Mouse (Mus musculus) kidney, adult 2 months (tissue): ENCODE results near the gene Pigb. TPM values are rescaled to one million over a fixed set of nuclear protein-coding genes. Genes with fewer than 3 reads are reported as not detected.

ENCODE experiments used
- DNase-seq: peaks from one replicate; pipeline ENCODE4 v3.0.0; 2021
- H3K27ac ChIP-seq: fragments of 200-500 bp; 2 replicates; pipeline ENCODE4 v1.5.1; 2012; ENCODE audit warnings: low read depth, low read length, control low read depth, inconsistent platforms; ENCODE audit not compliant: insufficient read depth
- H3K27me3 ChIP-seq: fragments of 200-500 bp; replicated peaks from 2 replicates; pipeline ENCODE4 v1.6.1; 2012; ENCODE audit warnings: mild to moderate bottlenecking, moderate library complexity, low read length, inconsistent platforms; ENCODE audit not compliant: control insufficient read depth, insufficient read depth
- H3K36me3 ChIP-seq: fragments of 200-500 bp; 2 replicates; pipeline ENCODE4 v1.6.1; 2012; ENCODE audit warnings: mild to moderate bottlenecking, moderate library complexity, low read length, inconsistent platforms; ENCODE audit not compliant: control insufficient read depth, insufficient read depth
- H3K4me1 ChIP-seq: fragments of 200-500 bp; 2 replicates; pipeline ENCODE4 v1.6.1; 2011; ENCODE audit warnings: low read length; ENCODE audit not compliant: control insufficient read depth, insufficient read depth
- H3K4me3 ChIP-seq: fragments of 200-500 bp; 2 replicates; pipeline ENCODE4 v1.5.1; 2011; ENCODE audit warnings: mild to moderate bottlenecking, low read depth, low read length, control low read depth; ENCODE audit not compliant: insufficient read depth
- CTCF ChIP-seq: fragments of 200-500 bp; conservative IDR thresholded peaks from 2 replicates; pipeline ENCODE4 v1.5.1; 2011; ENCODE audit warnings: low read depth, mild to moderate bottlenecking, control low read depth, low read length, moderate library complexity, mixed read lengths; ENCODE audit not compliant: insufficient read depth, insufficient read length
- POLR2A ChIP-seq: fragments of 200-500 bp; IDR thresholded peaks from one replicate; pipeline ENCODE4 v1.6.1; 2011; ENCODE audit warnings: low read depth, low read length, control low read depth
- WGBS: fragments of 180-500 bp; shearing (Covaris S2); methylation state at CpG from one replicate; pipeline ENCODE4 v1.1.7; 2018; 5-methylcytosine and 5-hydroxymethylcytosine counted together
- polyA plus RNA-seq: library from polyadenylated mRNA; depleted of rRNA; stranded (reverse); fragments of >200 nt; gene quantifications from 2 replicates; pipeline ENCODE4 v1.2.3, GENCODE M21; 2012

Pigb gene
- polyA plus RNA-seq, 1 experiment: 10.7 TPM

GRCm38 (mm10) chr9:73006175-73006574 lies 34.0 kb downstream of the Pigb start:
- Histone ChIP-seq H3K36me3 (peaks cover 9% of the 10 kb centered on the region), H3K27me3 (no peaks in the 10 kb centered on the region), H3K27ac (no peak overlapping the region), H3K4me3 (no peak overlapping the region), H3K4me1 (no peaks in the 10 kb centered on the region)
- DNase-seq: no peak
- WGBS: 90% methylated on average over 3 of the region's 3 CpGs
- 0 out of 2 replicates have a peak, but pooled peaks have one; percentile 13 for TF ChIP-seq CTCF
- no peak for TF ChIP-seq POLR2A

DNA sequence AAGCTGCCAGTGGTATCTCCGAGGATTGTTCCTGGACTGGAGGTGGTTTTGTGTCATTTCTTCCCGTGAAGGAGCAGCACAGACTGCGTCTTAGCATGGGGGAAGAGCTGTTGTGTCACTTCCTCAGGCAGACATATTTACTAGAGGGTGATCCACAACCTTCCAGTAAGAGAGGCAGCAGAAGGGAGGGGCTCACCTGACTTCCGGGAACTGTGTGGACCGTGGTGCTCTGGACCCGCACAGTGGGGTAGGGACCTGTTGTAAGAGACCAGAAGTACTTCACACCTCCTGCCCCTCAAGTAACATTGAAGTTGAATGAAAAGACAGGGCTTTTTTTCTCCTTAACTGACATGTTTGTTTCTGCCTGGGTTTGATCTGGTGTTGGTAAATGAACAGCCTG lies 35.1 kb downstream of the Pigb start:
- H3K4me1 ChIP-seq: no peaks in the 10 kb centered on the region
- 82% methylated on average over 6 of the region's 6 CpGs for WGBS
- H3K4me3 ChIP-seq: no peak overlapping the region
- no peak for TF ChIP-seq POLR2A
- no peak for TF ChIP-seq CTCF
- DNase-seq: no peak
- H3K36me3 ChIP-seq: peaks cover 4% of the 10 kb centered on the region
- H3K27ac ChIP-seq: no peak overlapping the region
- H3K27me3 ChIP-seq: no peaks in the 10 kb centered on the region

GRCm38 (mm10) chr9:73004076-73004475 lies 36.1 kb downstream of the Pigb start:
- Histone ChIP-seq H3K27me3 (no peaks in the 10 kb centered on the region), H3K36me3 (peaks cover 4% of the 10 kb centered on the region), H3K4me1 (no peaks in the 10 kb centered on the region), H3K4me3 (no peak overlapping the region), H3K27ac (no peak overlapping the region)
- DNase-seq: no peak
- no peak for TF ChIP-seq POLR2A
- no peak for TF ChIP-seq CTCF
- 90% methylated on average over 8 of the region's 8 CpGs for WGBS

DNA sequence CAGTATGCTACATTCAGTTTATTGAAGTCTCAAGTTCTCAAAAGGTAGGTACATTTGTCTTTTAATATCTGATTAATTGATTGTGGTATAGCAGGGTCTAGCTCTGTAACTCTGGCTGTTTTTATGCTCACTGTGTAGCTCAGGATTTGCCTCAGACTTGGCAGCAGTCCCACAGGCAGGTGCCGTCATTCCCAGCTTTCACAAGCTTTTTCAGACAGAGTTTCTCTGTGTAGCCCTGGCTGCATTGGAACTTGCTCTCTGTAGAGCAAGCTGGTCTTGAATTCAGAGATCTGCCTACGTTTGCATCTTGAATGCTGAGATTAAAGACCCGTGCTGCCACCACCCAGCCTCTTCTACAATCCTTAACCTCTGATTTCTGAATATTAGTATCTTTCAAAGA lies 38.0 kb downstream of the Pigb start:
- DNase-seq: peak; percentile 19
- no peaks in the 10 kb centered on the region for H3K27me3 ChIP-seq
- TF ChIP-seq CTCF (no peak), POLR2A (no peak)
- no peaks in the 10 kb centered on the region for H3K4me1 ChIP-seq
- H3K36me3 ChIP-seq: peaks cover 4% of the 10 kb centered on the region
- 47% methylated on average over 3 of the region's 3 CpGs for WGBS
- no peak overlapping the region for H3K27ac ChIP-seq
- H3K4me3 ChIP-seq: no peak overlapping the region

DNA sequence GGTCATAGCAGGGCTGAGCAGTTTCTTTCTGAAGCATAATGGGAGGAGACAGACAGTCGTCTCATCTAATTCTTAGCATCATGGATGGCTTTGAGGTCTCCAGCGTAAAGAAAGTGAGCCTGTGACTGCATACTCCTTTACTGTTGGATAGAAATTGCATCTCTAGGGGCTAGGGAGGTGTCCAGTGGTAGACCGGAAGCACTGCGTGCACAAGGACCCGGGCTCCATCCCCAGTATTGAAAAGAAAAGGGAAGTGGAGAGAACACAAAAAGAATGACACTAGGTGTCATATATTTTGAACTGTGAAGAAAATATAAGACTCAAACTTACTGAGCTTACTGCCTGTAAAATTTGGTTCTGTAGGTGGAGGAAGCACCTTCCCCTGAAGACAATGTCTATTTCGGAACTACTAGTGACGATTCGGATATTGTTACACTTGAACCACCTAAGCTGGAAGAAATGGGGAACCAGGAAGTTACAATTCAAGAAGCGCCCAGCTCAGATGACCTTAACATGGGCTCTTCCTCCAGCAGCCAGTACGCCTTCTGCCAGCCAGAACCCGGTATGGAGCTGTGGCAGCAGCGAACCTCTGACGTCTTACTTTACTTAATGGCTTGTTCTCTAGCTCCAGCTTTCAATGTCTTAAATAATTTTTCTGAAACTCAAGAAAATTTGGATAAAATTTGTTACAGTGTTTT lies 38.7 kb downstream of the Pigb start:
- TF ChIP-seq POLR2A: no peak
- no peak for TF ChIP-seq CTCF
- DNase-seq: no peak
- Histone ChIP-seq H3K27ac (no peak overlapping the region), H3K27me3 (no peaks in the 10 kb centered on the region), H3K36me3 (peaks cover 2% of the 10 kb centered on the region), H3K4me3 (no peak overlapping the region), H3K4me1 (no peaks in the 10 kb centered on the region)
- WGBS: 86% methylated on average over 13 of the region's 13 CpGs

DNA sequence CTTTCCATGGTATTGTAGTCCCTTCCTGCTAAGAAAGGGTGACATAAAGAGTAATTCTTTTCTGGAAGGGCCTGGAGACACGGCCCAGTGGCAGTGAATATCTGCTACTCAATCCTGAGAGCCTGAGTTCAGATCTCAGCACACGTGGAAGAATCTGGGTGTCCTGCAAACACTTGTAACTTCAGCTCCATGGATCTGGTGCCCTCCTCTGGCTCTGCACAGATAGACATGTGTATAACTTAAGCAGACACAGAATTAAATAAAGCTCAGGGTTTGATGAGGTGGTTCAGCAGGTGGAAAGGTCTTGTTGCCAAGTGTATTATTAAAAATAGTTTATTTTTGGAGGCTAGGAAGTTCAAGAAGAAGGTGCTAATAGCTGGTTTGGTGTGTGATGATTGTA lies 39.7 kb downstream of the Pigb start:
- 63% methylated on average over 2 of the region's 2 CpGs for WGBS
- no peak for TF ChIP-seq POLR2A
- TF ChIP-seq CTCF: 0 out of 2 replicates have a peak, but pooled peaks have one; percentile 17
- H3K36me3 ChIP-seq: no peaks in the 10 kb centered on the region; the same call in none of the 2 replicates
- H3K4me1 ChIP-seq: no peaks in the 10 kb centered on the region
- no peak overlapping the region for H3K4me3 ChIP-seq
- no peaks in the 10 kb centered on the region for H3K27me3 ChIP-seq
- no peak for DNase-seq
- no peak overlapping the region for H3K27ac ChIP-seq

DNA sequence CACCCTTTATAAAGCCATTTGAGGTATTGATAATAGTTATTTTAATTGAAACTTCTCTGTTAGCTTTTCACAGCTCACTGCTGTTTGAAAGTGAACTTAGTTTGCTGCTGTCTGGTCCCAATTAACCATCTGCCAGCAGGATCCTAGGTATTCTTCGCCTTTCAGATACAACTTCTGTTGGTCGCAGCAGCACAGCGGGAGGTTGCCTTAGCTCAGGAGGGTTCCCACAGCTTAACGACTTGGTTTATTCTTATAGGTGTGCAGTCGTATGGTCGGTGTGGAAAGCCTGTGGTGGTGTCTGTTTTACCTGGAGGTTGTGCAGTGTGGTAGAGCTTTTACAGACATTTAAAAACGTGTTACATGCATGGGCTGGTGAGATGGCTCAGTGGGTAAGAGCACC lies 43.4 kb downstream of the Pigb start:
- 80% methylated on average over 7 of the region's 7 CpGs for WGBS
- no peaks in the 10 kb centered on the region; the same call in 1 of the 2 replicates for H3K36me3 ChIP-seq
- H3K4me3 ChIP-seq: no peak overlapping the region
- DNase-seq: no peak
- H3K4me1 ChIP-seq: no peaks in the 10 kb centered on the region
- TF ChIP-seq POLR2A (no peak), CTCF (no peak)
- no peaks in the 10 kb centered on the region for H3K27me3 ChIP-seq
- H3K27ac ChIP-seq: no peak overlapping the region
